Mouse (Mus musculus): ENCODE data around the gene Gm20518.

The Gm20518 gene

GRCm38 (mm10) chr16:17804982-17805381 lies 86.5 kb downstream of the Gm20518 start:
- DNase-seq (ENCODE audit: low spot score), result no peak

GRCm38 (mm10) chr16:17804449-17804912 lies 87.0 kb downstream of the Gm20518 start:
- no peak for DNase-seq (ENCODE audit: low spot score)

DNA sequence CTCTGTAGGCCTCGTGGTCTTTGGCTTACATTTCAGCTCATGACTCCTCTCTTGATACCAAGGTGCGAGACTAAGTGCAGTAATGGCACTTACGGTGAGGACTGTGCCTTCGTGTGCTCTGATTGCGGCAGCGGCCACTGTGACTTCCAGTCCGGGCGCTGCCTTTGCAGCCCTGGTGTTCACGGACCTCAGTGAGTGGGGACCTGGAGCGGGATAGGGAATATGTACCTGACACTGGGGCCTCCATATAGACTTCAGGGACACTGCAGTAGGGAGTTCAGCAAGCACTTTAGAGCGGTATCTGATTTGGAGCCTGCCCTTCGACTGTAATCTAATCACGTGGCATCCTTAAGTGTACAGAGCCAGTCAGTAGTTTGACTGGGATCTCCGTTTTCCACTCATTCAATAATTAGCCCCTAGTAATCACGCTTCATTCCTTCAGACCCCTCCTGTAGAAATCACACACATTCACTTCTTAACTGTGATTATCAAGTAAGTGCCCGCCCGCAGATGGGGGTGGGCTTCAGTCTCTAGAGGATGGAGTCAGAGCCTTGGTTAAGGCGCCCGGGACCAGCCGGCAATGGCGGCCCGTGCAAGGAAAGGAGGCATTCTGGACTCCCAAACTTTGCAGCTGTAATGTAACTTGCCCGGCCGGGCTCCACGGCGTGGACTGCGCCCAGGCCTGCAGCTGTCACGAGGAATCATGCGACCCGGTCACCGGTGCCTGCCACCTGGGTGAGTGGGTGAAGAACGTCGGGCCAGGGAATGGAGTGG lies 87.6 kb downstream of the Gm20518 start:
- no peak for DNase-seq (ENCODE audit: low spot score)

- DNase-seq (ENCODE audit: low spot score), result no peak
Measured at GRCm38 (mm10) chr16:17802839-17803674, 88.4 kb downstream of the Gm20518 start.

DNA sequence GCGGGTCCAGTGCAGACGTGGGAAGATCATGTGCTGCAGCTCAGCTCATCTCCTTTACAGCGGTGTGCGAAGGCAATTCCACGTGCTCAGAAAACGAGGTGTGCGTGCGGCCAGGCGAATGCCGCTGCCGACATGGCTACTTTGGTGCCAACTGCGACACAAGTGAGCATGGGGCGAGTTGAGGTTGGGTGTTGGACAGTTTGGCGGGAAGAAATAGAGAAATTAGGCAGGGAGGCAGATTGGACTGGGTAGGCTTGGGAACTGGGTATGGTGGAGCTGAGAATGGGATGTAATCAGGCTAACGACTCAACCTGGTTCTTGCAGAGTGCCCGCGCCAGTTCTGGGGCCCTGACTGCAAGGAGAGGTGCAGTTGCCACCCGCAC lies 89.0 kb downstream of the Gm20518 start:
- no peak for DNase-seq (ENCODE audit: low spot score)

DNA sequence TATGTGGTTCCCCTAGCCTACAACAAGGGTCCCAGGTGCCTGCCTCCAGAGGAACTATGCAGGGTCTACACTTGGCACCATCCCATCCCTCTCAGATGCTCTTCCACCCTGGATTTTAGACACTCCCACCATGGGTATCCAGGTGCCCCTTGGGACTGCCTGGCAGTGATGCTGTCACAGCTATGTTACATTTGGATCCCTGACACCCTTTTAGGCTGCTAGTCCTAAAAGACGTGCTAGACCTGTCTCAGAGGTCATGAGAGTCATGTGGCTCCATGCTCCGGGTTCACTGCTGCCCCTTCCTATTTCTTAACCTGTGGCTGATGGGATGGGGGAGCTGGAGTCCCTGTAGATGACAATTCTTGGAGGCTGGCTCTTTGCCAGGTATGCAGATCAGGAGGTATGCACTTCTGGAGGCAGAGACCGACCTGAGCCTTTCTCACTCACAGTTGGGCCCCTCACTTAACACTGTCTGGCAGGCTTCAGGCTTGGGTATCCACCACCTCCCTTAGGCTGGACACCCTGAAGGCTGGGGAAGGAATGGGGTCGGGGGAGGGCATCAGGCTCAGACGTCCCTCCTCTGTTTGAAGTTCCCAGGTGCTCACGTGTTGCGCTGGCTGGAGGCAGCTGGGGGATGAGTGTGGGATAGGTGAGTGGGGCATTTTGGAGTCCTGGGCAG lies 89.6 kb downstream of the Gm20518 start:
- no peak for DNase-seq (ENCODE audit: low spot score)

- DNase-seq (ENCODE audit: low spot score), result no peak
Measured at GRCm38 (mm10) chr16:17799584-17799983, 91.9 kb downstream of the Gm20518 start.

- peak; percentile 48 for DNase-seq (ENCODE audit: low spot score)
Measured at GRCm38 (mm10) chr16:17798321-17799180, 92.9 kb downstream of the Gm20518 start.

GRCm38 (mm10) chr16:17797812-17798311 lies 93.6 kb downstream of the Gm20518 start:
- peak; percentile 50 for DNase-seq (ENCODE audit: low spot score)

DNA sequence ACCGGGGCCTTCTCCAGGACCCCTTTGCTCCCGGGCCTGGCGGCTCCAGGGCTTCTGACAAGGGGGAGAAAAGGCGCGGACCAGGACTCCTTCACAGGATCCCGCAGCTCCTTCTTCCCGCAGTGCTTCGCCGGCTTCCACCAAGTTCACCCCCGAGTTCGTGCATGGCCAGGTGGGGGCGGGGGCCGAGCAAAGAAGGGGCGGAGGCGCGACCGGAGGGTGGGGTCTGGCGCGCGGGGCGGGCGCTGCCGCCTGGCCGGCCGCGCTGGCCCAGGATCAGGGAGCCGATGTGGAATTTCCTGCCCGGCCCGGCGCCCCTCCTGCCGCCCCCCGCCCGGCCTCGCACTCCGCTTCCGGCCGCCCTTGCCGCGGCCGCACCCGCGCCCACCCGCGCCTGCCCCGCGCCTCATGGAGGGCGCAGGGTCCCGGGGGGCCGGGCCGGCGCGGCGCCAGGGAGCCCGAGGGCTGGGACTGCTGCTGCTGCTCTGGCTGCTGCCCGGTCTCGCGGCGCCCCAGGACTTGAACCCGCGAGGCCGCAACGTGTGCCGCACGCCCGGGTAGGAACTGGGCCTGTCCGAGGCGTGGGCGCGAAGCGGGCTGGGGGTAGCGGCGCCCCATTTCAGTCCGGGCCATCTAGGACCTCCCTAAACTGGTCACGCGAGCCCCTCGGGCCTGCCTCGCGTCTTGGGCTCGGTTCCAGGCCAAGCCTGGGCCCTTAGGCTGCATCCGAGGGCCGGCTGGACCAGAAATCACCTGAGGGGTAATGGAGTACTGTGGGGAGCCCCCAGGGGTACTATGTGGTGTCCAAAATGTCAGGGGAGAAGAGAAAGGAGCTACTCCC lies 94.3 kb downstream of the Gm20518 start, which contains the start of gene Scarf2:
Gene Scarf2, plus strand, starts transcription at position 312 of the 841 bp plus-strand sequence.
- peak; percentile 44 for DNase-seq (ENCODE audit: low spot score)

- no peak for DNase-seq (ENCODE audit: low spot score)
Measured at GRCm38 (mm10) chr16:17796519-17796918, 95.0 kb downstream of the Gm20518 start.

DNA sequence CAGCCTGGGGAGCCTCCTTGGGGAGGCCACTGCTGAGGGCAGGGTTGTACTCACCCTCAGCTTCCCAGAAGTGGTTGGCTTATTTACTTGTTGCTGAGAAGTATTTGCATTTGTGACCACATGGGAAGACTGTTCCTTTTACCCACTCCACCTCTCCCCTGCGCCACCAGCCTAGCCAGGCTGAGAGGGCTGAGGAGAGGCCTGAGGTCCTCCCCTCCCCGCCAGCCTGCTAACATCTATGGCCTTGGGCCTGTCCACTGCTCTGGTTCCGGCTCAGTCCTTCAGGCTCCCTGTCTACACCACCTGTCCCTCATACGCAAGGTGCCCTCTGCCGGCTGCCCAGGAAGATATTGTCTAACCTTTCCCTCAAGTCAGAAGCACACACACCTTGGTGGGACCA lies 95.8 kb downstream of the Gm20518 start:
- DNase-seq (ENCODE audit: low spot score), result peak; percentile 49

GRCm38 (mm10) chr16:17794047-17794446 lies 97.4 kb downstream of the Gm20518 start:
- DNase-seq (ENCODE audit: low spot score), result no peak

DNA sequence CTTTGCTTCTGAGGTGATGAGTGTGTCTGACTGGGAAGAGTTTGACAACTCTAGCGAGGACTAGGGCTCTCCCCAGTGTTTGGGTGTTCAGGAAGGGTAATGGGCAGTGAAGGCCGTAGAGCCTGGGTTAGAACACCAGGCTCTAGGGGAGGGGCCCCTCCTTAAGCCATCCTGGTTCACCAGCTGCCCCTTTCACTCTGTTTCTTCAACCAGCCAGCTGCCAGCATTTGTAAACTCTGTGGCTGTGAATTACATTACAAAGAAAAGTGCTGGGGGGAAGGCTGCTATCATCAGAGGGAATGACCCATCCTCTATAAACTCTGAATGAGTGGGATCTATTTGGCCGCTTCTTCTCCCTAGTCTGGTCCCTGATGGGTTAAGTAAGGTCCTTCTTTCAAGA lies 98.7 kb downstream of the Gm20518 start:
- DNase-seq (ENCODE audit: low spot score), result no peak

DNA sequence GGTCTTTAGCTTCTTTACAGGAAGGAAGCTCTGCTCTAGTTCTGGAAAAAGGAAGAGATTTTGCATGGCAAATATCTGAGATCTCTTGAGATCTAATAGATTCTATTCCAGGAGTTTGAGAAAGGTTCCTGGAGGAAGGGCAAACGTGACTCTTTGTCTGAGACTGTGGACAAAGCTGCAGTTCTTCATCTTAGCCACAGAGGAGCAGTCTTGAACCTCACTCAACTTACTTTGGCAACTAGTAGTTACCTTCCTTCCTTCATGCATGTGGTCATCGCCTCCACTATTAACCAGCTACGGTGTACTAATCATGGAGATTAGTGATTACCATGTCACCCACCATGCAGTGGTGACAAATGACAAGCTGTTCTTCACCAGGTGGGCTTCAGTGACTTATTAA lies 106.1 kb downstream of the Gm20518 start:
- DNase-seq (ENCODE audit: low spot score), result peak; percentile 33

Data from adipocyte (in vitro differentiated cells).